Mouse (Mus musculus): ENCODE results near the gene Olfm2.

DNA sequence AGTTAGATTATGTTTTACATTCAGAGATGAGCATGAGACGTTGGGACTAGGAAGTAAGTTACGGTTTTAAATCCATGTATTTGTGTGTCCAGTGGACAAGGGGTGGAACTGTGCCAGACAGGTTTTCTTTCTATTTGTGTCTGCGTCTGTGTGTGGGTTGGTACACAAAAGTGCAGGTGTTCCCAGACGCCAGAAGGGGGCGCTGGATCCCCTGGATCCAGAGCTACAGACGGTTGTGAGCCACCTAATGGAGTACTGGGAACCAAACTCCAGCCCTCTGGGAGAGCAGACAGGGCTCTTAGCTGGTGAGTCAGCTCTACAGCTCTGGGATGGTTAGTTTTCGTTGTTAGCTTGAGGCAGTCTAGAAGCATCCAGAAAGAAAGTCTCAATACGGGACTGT is 41.8 kb upstream of the Olfm2 start:
- TF ChIP-seq CTCF (IDR thresholded peaks at IDR 0.05; ENCODE audit: extremely low read depth, insufficient read depth, insufficient read length, insufficient replicate concordance) (no peak), POLR2A (IDR thresholded peaks at IDR 0.05; ENCODE audit: low read depth, low read length) (no peak)

Measured in spleen, adult 2 months (tissue).